Mouse (Mus musculus) olfactory bulb, adult 2 months (tissue): ENCODE results near the gene Ascl3.

Experiments used
- CTCF ChIP-seq: fragments of 200-500 bp; IDR thresholded peaks from 2 replicates; pipeline ENCODE4 v1.5.1; 2012; ENCODE audit warnings: low read depth, mild to moderate bottlenecking, low read length, moderate library complexity; ENCODE audit not compliant: insufficient read depth
- POLR2A ChIP-seq: fragments of 200-500 bp; IDR thresholded peaks from 2 replicates; pipeline ENCODE4 v1.6.1; 2012; ENCODE audit warnings: mild to moderate bottlenecking, low read depth, low read length, moderate library complexity; ENCODE audit not compliant: insufficient read depth

GRCm38 (mm10) chr7:109734806-109735205, 3.3 kb upstream of the Ascl3 start:
- TF ChIP-seq CTCF (no peak), POLR2A (no peak)
